Mouse (Mus musculus): Measurements from ENCODE around the gene Akap3. TPM values are rescaled to one million over a fixed set of nuclear protein-coding genes. Genes with fewer than 3 reads are reported as not detected.

The Akap3 gene
- polyA plus RNA-seq (2014; fragmentation: Illumina TruSeq; extraction: RNeasy Lipid Tissue Mini Kit (QIAGEN cat#74804); ENCODE audit: insufficient read depth, low read depth, low replicate concordance) = not detected

GRCm38 (mm10) chr6:126852881-126853280, at the start of gene Akap3:
TSS of gene Akap3 (plus strand) at chr6:126853098.

GRCm38 (mm10) chr6:126848712-126849704, 3.9 kb upstream of the Akap3 start, which contains the start of gene Ndufa9:
TSS of gene Ndufa9 (minus strand) at chr6:126849136.

GRCm38 (mm10) chr6:126921111-126921881, 68.4 kb downstream of the Akap3 start, which contains the start of gene Dyrk4:
TSS of gene Dyrk4 (minus strand) at chr6:126921839.

Other genes with a start within 250 kb of the Akap3 start
- not detected for gene Kcna1, start 206.7 kb upstream of the Akap3 start, polyA plus RNA-seq (2014; fragmentation: Illumina TruSeq; extraction: RNeasy Lipid Tissue Mini Kit (QIAGEN cat#74804); ENCODE audit: insufficient read depth, low read depth, low replicate concordance)
- 0.37 TPM for gene Kcna6, start 112.4 kb upstream of the Akap3 start, polyA plus RNA-seq (2014; fragmentation: Illumina TruSeq; extraction: RNeasy Lipid Tissue Mini Kit (QIAGEN cat#74804); ENCODE audit: insufficient read depth, low read depth, low replicate concordance)
- 76.1 TPM for gene Ndufa9, start 4.0 kb upstream of the Akap3 start, polyA plus RNA-seq (2014; fragmentation: Illumina TruSeq; extraction: RNeasy Lipid Tissue Mini Kit (QIAGEN cat#74804); ENCODE audit: insufficient read depth, low read depth, low replicate concordance)
- gene Dyrk4, start 68.7 kb downstream of the Akap3 start, polyA plus RNA-seq (2014; fragmentation: Illumina TruSeq; extraction: RNeasy Lipid Tissue Mini Kit (QIAGEN cat#74804); ENCODE audit: insufficient read depth, low read depth, low replicate concordance) = 0.23 TPM
- gene Rad51ap1, start 86.5 kb downstream of the Akap3 start, polyA plus RNA-seq (2014; fragmentation: Illumina TruSeq; extraction: RNeasy Lipid Tissue Mini Kit (QIAGEN cat#74804); ENCODE audit: insufficient read depth, low read depth, low replicate concordance) = 0.44 TPM
- 12.3 TPM for gene D6Wsu163e, start 86.9 kb downstream of the Akap3 start, polyA plus RNA-seq (2014; fragmentation: Illumina TruSeq; extraction: RNeasy Lipid Tissue Mini Kit (QIAGEN cat#74804); ENCODE audit: insufficient read depth, low read depth, low replicate concordance)
- not detected for gene Fgf6, start 162.5 kb downstream of the Akap3 start, polyA plus RNA-seq (2014; fragmentation: Illumina TruSeq; extraction: RNeasy Lipid Tissue Mini Kit (QIAGEN cat#74804); ENCODE audit: insufficient read depth, low read depth, low replicate concordance)
- not detected for gene Fgf23, start 219.8 kb downstream of the Akap3 start, polyA plus RNA-seq (2014; fragmentation: Illumina TruSeq; extraction: RNeasy Lipid Tissue Mini Kit (QIAGEN cat#74804); ENCODE audit: insufficient read depth, low read depth, low replicate concordance)